Mouse (Mus musculus) cerebellum, adult 18-20 months (tissue): ENCODE measurements around the gene Atp5h.

ENCODE experiments used
- DNase-seq, 2 experiments: peaks; one replicate each; pipeline ENCODE4 v3.0.0; 2021

The Atp5h gene

DNA sequence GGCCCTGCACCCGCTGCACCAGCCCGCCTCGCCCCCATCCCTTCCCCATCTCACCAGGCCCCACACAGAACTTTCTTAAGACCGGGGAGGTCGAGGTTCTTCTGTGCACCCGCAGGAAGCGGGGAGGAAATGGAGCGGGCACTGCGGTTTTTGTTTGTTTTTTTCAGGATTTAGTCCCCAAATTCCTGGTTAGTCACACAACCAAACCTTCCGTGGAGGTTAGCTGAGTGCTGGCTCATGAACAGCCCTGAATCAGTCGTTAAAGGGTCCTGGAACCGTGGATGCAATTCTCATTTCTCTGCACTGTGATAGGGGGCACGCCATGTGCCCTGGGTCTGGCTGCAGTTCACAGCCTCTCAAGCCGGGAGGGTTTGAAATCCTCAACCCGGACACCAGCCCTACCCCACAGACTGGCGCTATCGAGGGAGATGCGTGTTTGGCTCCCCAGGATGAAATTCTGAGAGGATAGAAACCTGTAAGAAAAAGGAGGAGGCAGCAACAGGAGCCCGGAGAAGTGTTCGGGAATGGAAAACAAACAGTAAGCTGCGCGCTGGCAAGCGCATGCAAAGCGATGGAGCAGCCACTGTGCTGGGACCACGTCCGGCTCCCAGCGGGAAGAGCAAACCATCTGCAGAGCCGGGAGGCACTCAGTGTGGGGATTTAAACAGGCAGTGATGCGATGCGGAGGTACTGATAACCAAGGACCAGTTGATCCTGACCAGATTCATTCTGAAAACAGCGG lies 16.0 kb upstream of the Atp5h start:
- DNase-seq = peak; percentile 78 to 79

- DNase-seq = peak in 1 of 2 experiments; percentile 10
Observed at GRCm38 (mm10) chr11:115433342-115433741, 13.6 kb upstream of the Atp5h start.

GRCm38 (mm10) chr11:115432814-115433213 lies 13.1 kb upstream of the Atp5h start:
- no peak for DNase-seq

DNA sequence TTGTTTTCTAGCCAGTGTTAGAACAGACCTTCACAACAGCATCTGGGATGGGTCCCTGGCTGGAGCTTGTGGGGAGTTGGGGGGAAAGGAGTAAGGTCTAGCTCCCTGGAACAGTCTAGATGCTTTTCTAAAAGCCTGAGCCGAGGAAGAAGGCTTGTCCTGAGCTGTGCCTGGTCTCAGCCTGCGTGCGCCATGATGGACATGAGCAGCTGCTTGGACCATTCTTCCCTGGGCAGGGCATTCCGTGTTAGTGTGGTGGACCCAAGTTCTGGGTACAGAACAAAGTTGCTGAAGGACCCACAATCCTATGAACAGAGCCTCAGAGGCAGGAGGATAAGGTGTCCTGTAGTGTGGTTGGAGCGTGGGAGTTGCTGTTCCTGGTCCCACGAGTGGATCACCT lies 10.8 kb upstream of the Atp5h start:
- DNase-seq = peak in 1 of 2 experiments; percentile 6

- DNase-seq = peak; percentile 52 to 64
Observed at GRCm38 (mm10) chr11:115429307-115429706, 9.5 kb upstream of the Atp5h start.

- DNase-seq = peak; percentile 80 to 82
Observed at GRCm38 (mm10) chr11:115427482-115428331, 7.9 kb upstream of the Atp5h start.

GRCm38 (mm10) chr11:115425671-115426070 lies 5.9 kb upstream of the Atp5h start:
- DNase-seq = no peak

DNA sequence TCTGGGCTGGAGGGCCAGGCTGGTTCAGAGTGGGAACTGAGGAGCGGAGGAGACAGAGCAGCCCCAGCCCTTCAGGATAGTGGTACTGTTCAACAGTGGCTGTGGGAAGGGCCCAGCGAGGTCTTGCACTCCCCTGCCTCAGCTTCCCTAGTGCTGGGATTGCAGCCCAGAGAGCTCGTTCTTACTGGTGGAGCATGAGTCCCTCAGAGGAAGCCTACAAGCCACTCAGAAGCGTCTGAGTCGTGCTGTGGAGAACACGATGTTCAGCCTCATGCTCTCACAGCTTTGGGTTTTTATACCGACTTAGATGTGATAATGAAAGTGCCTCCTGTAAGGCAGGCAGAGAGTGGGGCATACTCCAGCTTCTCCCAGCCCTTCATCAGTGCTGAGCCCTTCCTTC lies 4.9 kb upstream of the Atp5h start:
- no peak for DNase-seq

DNA sequence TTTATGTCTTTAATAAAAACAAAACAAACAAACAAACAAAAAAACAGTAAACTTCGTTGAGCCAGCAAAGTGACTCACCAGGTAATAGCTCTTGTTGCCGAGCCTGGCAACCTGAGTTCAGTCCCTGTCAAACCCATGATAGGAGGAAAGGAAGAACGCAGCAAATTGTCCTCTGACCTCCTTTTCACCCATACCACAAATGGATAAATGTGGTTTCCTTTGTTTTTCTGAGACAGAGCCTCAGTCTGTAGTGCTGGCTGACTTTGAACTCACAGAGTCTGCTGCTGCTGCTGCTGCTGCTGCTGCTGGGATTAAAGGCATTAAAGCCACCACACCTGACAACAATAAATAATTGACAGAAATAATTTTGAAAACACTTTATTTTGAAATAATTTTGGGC lies 3.3 kb upstream of the Atp5h start:
- no peak for DNase-seq

- no peak for DNase-seq
Observed at GRCm38 (mm10) chr11:115421972-115422371, 2.2 kb upstream of the Atp5h start.

DNA sequence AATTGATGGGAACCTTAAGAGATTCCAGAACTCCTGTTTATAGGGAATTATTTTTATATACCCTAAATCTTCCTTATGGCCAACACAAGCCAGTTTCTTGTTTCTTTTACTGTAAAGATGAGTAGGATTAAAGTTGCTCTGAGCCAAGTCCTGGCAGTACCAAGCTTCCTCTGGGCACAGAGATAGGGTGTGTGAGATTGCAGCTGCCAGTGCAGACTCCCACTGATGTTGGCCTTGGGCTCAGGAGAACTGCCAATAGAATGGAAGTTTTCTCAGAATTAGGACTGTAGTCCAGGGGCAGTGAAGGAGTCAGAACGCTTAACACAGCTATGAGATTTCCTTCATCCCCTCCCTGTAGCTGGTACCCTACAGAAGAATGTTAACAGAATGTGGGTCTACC lies 1.6 kb upstream of the Atp5h start:
- no peak for DNase-seq

- DNase-seq = peak; percentile 63 to 75
Observed at GRCm38 (mm10) chr11:115420336-115421190, 801 bp upstream of the Atp5h start.

DNA sequence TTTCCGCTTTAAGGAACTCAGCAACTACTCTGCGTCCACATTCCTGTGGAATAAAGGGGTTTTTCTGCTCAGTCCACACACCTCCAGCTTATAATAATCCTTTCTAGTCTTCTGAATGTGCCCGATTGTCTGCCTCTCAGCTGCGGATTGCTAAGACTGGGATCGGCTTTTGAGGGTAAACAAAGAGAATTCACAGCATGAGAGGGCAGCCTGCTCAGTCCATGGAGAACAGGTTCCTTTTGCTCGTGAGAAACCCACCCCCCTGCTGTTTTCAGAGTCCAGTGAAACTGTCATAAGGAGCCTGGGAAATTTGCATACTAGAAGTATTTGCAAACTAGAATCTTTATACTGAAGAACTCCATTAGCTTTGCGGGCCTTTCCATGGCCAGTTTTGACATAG lies 10.2 kb downstream of the Atp5h start:
- no peak for DNase-seq

- no peak for DNase-seq
Observed at GRCm38 (mm10) chr11:115408266-115408920, 11.4 kb downstream of the Atp5h start.

- DNase-seq = no peak
Observed at GRCm38 (mm10) chr11:115406858-115407401, 12.8 kb downstream of the Atp5h start.

DNA sequence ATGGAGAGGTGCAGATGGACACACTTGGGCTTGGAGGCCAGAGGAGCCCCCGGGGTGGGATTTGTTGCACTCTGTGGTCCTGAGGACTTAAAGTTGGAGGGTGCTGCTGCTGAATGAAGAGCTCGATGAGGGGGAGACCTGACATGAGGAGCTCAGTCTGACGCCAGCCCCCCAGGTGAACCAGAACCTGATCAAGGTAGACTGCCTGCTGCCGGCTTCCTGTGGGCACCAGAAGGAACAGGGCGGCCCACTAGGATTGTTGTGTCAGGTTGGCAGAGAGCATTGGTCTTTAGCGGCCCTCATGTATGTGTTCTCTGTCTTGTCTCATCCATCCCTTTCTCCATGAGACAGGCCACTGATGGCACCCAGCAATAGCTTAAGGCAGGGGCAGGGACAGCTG lies 14.0 kb downstream of the Atp5h start:
- no peak for DNase-seq

DNA sequence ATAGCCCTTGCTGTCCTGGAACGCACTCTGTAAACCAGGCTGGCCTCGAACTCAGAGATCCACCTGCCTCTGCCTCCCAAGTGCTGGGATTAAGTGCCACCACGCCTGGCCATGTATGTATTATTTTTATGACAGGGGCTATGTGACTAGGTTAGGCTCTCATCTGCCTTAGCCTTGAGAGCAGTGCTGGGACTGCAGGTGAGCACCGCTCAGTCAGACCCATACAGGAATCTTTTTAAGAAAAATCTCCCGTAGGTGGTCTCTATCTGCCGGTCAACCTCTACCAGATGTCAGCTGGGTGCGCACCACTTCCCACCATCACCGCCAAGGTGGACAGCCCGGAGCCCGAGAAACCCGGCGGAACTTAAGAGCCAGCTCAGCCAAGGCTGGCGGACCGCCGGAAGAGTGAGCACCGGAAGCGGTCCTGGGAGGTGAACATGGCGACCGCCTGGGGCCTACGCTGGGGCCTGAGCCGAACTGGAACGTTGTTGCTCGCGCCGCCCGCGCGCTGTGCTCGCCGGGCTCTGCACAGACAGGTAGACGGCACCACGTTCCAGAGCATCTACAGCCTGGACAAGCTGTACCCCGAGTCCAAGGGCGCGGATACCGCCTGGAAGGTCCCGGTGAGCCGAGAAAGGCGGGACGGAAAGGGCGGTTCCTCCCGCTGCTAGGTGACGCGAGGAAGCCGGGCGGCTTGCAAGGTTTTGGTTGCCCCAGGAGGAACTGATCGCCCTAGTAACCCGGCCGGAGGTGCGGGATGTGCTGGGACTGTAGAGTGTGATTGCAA lies 16.2 kb downstream of the Atp5h start, which contains the start of gene Mrpl58:
Gene Mrpl58, plus strand, starts transcription at position 415 of the 787 bp plus-strand sequence.
- DNase-seq = peak; percentile 85 to 92

GRCm38 (mm10) chr11:115400630-115401391 lies 19.0 kb downstream of the Atp5h start:
- peak; percentile 82 to 83 for DNase-seq

DNA sequence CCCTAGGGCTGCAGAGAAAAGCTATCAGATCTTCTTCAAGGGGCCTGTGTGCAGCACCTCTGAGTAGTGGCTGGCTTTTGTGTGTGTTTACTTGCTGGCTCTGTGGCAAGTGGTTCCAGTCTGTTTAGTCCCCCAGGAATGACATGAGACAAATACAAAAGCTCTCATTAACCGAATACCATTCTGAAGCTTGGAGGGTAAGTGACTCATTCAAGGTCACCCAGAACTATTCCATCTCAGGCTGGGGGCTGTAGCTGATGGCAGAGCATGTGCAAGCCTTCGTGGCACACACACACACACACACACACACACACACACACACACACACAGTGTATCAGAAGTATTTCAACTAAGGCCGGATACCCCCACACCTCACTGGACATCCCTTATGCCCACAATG lies 19.6 kb downstream of the Atp5h start:
- DNase-seq = peak in 1 of 2 experiments; percentile 52

- no peak for DNase-seq
Observed at GRCm38 (mm10) chr11:115398085-115398484, 21.7 kb downstream of the Atp5h start.
